Mouse (Mus musculus): Measurements from ENCODE around the gene Nexn.
A peak's percentile ranks its signal among the peaks of the same experiment; 100 is the strongest.
"Not testable (repeated sequence)": the region's sequence is repeated elsewhere in the genome, so short reads cannot be mapped to it uniquely, and the experiment has no call there.

The Nexn gene

DNA sequence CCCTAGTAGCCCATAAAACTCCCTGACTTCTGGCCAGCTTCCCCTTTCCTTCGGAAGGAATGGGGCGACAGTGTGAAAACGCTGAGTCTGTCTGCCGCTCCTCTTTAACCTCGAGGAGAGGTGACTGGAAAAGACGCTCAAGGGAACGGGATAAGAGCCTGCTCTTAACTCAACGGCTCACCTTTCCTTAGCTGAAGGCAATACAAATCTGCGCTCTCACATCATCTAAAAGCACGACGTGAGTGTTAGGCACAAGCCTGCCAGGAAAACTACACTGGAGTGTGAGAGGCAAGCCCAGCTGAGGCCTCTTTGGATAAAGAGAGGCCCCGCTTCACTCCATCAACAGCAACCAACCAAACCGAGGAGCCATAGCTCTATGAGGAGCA, at the start of gene Nexn:
Gene Nexn, minus strand, starts transcription at position 315 of the 386 bp plus-strand sequence.
- DNase-seq (ENCODE audit: low read depth, low spot score), result no peak

DNA sequence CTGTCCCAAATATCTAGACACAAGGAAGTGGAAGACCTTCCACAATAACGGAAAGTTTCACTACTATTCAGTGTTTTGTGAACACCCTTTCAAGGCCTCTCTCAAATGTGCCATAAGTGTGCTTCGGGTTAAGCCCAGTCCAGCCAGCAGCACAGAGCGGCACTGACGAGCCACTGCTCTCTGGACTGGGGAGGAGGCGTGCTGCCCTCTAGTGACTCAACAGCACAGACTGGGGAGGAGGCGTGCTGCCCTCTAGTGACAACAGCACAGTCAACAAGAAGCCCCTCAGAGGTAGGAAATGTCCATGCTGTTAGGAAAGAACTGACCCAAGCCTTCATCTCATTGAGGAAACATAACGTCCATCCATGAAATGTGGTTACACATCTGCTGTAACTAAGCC, 49.5 kb upstream of the Nexn start:
- DNase-seq (ENCODE audit: low read depth, low spot score), result peak; percentile 78

DNA sequence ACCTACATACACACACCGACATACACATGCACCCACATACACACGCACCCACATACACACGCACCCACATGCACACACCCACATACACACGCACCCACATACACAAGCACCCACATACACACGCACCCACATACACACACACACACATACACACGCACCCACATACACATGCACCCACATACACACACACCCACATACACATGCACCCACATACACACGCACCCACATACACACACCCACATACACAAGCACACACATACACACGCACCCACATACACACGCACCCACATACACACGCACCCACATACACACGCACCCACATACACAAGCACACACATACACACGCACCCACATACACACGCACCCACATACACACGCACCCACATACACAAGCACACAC, 48.5 kb upstream of the Nexn start:
- DNase-seq (ENCODE audit: low read depth, low spot score), result not testable (repeated sequence)

DNA sequence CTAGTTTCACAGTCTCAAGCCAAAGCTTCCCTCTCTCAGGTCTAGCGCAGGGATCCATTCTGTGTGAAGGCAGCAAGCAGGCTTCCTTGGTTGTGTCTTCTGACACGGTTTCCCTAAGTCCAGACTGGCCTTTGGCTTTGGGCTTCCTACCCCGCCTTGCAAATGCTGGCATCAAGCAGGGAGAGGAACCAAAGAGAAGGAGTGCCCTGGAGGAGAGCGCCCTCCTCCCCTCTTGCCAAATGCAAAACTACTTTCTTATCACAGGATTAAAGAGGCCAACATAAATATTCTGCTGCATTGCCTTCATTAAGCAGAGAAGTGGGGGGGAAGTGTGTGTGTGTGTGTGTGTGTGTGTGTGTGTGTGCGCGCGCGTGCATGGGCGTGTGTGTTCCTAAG, 43.1 kb upstream of the Nexn start:
- DNase-seq (ENCODE audit: low read depth, low spot score), result no peak

DNA sequence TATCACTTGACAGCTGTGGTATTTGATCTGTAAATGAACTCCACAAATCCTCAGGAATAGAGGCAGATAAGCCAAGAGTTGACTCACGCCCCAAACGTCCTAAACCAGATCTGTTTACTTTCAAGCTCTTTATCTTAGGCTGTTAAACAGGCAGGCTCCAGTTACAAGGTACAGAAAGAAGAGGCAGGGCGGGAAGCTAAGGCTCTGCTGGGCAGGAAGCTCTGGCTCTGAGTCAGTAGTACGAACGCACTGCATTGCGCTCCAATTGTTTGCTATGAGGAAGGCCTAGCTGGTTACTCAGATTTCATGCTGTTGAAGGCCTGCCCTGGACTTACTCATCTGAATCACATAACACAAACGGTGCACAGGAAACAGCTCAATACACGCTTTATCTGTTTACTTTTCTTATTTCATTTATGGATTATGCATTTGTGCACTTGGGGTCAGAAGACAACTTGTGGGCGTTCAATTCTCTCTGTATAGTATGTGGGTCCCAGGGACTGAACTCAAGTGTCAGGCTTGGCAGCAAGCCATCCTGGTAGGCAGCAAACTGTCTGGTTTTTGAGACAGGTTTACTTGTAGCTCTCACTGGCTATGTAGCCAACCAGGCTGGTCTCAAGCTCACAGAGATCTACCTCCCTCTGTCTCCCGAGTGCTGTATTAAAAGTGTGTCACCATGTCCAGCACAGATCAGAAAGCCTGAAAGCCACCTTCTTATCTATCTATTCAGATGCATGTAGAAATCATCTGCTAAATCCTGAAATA, 42.5 kb upstream of the Nexn start:
- DNase-seq (ENCODE audit: low read depth, low spot score), result no peak

DNA sequence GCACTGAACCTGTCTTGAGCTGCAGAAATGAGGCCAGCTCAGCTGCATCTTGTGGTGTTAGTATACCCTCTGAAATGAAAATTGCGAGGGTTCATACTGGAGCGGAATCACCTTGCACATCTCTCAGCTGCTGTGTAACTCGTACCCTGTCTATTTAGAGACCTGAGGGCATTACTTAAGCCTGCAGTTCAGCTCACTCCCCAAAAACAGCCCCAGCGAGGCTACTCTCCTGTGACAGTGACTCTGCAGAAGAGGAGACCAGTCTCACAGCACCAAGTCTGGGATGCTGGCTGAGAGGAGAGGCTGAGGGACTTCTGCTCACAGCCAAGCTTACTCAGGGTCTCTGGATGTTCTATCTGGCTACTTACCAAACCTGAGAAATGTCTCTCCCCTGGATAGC, 39.8 kb upstream of the Nexn start:
- no peak for DNase-seq (ENCODE audit: low read depth, low spot score)

DNA sequence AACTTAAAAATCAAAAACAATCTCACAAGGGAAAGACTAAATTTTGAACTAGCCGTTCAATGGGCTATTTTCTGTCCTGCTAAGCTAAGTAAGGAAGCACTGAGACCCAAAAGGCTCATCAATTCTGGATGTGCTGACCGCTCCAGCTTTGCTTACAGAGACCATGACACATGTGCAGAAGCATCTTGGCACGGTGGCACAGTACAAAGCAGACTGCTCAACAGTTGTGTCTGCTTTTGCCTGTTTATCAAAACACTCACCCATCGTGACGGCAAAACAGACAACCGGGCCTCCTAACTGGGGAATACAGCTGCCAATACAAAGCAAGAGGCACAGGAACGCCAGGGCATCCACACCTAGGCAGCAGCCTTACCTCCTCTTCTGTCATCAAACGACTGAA, 38.9 kb upstream of the Nexn start:
- no peak for DNase-seq (ENCODE audit: low read depth, low spot score)

DNA sequence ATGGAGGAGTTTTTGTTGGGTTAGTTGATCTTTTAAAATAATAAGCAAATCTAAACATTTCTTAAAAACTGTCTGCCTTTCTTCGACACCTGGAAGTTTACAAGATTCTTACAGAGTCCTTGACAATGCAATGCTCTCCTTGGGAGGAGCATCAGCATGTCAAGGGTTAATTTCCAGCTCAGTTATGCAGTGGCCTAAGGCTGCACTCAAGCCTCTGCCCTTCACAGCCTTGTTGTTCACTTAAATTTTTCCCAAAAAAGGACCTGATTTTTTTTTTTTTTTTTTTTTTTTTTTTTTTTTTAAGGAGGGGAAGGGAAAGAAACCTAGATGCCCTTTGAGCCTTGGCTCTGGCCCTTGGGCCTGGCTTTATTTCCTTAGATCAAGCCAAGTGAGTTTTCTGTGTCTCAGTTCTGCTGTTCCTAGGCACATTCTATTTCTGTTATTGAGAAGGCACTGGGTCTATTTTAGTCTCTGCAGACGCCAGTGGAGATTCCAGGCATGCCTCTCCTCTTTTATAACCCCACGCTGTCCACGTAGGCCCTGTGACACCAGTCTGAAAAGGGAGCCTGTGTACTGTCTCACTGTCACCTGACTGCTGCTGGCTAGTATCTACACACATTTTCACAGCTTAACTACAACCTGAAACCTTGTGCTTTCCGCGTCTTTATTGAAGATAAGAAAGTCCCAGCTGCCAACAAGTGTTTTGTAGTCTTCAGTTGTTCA, 38.1 kb upstream of the Nexn start:
- DNase-seq (ENCODE audit: low read depth, low spot score), result no peak

DNA sequence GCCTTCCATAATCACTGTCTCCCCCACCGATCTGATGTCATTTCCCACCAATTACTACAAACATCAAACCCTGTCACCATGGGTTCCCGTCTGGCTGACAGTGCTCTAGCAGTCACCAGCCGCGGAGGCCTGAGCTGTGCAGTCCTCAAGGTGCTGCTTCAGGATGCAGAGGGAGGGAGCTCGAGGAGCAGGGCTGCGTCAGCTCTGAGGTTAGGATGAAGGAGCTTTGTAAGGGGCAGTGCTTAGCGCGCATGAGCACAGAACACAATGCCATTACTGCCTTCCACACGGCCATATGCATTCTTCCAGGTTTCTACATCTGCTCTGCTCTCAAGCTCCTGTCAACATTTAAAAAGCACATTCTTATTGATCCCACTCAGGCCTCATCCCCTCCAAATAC, 36.8 kb upstream of the Nexn start:
- DNase-seq (ENCODE audit: low read depth, low spot score), result no peak

DNA sequence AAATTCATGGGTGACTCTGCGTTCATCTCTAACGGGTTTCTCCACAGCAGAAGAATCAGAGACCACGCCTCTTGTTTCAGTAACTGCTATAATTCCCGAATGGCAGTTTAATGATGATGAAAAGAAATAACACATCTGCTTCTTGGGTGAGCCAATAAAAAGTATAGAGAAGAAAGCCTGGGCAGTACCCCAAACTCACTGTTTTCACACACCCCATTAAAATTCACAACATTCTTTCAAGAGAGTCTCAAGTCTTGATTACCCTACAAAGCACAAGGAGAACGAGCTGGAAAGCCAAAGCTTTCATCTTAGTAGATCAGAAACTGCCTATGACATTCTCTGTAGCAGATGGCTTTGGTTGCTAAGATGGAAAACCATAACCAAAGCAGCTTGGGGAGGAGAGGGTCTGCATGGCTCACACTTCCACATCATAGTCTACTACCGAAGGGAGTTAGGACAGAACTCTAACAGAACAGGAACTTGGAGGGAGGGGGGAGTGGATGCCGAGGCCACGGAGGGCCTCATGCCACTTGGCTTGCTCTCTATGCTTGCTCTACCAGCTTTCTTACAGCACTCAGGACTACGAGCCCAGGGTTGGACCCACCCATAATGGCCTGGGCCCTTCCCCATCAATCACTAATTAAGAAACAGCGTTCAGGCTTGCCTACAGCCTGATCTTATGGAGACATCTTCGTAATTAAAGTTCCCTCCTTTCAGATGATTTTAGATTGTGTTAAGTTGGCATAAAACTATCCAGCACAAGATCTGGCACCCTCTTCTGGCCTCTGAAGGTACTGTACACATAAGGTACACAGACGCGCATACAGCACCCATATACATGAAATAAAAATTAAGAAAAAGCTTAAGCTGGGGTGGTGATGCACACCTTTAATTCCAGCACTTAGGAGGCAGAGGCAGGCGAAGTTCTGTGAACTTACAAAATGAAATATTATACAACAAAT, 34.5 kb upstream of the Nexn start:
- no peak for DNase-seq (ENCODE audit: low read depth, low spot score)

DNA sequence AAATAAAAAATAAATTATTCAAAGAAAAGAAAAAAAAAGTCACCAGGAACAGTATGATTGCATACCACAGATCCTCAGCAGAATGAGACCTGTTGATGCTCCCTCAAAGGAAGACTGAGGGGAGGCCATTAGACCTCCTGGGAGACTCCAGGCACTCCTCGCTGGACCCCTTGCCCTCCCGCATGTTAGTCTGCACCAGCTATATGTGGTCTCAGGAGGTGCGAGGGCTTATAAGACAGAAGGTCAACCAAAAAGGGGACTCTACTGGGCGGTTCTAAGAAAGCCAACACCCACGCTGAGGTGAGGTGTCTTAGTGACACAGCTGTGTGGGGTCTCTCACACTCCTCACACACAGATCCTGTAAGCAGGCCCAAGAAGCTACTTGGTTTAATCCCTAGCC, 29.7 kb upstream of the Nexn start:
- no peak for DNase-seq (ENCODE audit: low read depth, low spot score)

DNA sequence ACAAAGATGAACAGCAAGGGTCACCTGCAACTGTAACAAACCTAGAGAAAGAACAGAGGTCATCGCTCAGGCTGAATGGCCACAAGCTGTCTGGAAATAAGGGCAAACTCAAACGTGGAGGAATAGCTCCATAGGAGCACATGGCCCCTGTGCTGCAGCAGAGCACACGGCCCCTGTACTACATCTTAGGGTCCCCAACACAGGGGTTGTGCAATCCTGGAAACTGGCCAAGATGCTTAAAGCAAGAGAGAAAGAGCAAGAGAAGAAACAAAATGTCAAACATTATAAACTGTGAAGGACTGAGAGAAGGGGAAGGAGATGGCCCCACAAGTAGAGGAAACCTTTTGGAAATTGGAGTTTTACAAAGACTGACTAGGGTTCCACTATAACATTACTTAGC, 28.2 kb upstream of the Nexn start:
- DNase-seq (ENCODE audit: low read depth, low spot score), result no peak

DNA sequence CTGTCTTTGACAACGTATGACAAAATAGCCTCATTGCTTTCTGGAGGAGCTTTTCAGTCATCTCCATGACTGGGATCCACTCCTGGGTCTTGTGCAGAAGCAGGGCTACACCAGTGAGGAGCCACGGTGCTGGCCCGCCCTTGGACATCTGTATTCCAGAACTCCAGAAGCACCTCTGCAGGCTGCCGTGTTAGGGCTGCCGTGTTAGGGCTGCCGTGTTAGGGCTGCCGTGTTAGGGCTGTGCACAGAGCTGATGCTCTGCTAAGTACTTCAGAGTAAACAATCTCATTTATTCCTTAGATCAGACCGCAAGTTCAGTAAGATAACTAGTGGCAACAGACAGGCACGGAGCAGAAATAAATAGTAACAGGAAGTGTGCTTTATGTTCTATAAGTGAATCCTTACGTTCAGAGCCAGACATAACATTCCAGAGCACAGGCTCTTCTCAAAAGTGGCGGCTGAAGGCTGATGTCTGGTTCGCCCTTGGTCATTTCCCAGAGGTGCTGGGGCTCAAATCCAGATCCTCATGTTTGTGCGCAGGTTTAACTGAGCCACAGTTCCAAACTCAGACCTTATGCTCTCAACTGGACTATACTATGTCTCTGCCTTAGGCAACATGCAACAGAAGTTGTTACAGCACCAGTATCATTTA, 27.5 kb upstream of the Nexn start:
- DNase-seq (ENCODE audit: low read depth, low spot score), result no peak

DNA sequence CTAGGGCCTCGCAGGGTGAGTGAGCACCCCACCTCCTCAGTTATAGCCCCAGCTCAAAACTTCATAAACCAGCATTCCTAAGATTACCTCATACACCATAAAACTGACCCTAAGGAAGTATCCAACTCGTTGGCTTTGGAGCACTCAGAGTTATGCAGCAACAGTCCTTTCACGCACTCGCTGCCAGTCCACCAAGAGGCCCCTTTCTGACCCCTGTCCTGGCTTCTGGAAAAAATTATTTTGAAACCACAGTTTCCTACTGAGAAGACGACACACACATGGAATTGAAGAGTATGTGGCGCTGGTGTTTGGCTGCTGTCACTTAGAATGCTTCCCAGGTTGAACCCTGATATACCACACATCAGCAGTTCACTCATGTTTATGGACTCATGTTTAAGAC, 25.7 kb upstream of the Nexn start:
- DNase-seq (ENCODE audit: low read depth, low spot score), result no peak

DNA sequence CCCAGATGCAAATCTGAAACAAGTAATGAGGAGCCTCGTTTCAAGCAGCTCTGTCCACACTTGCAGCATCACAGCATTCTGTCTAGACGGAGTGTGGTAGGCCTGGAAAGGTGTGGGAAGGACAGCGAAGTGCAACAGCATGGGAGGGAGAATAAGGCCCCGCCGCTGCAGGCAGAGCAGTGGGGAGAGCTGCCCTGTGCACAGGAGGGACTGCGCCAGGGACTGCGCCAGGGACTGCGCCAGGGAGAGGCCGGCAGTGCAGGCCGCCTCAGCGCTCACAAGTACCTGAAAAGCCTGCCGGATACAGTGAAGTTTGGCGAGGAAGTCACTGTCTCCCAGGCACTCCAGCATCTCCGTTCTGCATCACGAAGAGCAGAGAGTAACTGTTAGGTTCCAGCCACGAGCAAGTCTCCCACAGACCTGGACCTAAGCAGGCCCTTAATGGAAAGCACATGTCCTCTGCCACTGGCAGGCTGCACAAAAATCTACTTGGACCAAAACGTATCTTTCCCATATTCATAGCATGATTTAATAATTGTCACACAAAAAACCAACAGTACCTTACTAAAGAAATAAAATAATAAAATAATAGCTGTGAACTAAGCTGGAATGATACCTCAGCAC, 24.1 kb upstream of the Nexn start:
- no peak for DNase-seq (ENCODE audit: low read depth, low spot score)

DNA sequence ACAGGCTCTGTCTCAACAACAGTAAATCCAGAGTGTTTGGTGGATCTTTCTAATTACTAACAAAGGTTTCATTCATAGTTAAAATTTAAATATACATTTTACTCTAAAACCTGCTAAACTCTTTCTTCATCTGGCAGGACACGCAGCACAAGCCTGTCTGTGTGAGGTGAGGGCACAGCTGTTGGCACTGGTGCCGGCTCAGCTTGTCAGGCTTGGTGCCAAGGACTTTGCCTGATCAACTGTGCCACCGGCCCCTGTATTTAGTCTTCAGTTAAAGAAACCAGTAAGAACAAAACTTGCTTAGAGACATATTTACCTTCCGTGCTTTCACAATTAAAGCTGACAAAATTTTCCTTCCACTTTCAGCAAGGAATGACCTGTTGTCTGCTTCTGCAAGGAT, 22.6 kb upstream of the Nexn start:
- DNase-seq (ENCODE audit: low read depth, low spot score), result no peak

DNA sequence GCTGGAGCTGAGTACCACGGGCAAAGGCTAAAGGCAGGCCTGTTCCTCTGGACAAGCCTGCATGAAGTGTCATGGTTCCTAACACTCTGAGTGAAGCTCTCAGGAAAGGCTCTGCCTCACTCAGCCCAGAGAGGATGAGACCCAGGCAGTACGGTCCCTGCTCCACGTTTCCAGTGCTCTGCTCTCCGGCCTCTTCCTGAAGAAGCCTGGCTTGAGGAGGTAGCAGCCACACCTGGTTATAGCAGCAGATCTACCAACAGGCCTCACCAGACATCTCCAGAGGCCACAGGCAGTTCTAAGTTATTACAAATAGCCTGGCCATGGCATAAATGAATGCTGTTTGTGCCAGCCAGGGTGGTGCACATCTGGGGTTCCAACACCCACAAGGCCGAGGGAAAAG, 22.1 kb upstream of the Nexn start:
- DNase-seq (ENCODE audit: low read depth, low spot score), result no peak

DNA sequence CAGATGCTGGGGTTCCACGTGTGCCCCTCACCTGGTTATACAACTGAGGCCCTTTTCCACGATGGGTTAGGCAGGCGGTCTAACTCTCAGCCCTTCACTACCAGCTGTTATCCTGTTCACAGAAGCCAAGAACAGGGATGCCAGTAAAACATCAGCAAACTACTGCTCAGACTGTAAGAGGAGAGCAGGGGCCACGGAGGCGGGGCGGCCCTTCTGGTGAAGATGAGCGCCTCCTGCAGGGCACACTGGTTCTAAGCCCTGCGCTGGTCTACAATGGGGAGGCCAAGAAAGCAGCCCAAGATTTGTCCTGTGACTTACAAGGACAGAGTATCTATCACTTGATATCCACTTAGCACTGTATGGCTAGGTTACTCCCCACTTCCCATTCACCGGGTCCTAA, 21.7 kb upstream of the Nexn start:
- no peak for DNase-seq (ENCODE audit: low read depth, low spot score)

DNA sequence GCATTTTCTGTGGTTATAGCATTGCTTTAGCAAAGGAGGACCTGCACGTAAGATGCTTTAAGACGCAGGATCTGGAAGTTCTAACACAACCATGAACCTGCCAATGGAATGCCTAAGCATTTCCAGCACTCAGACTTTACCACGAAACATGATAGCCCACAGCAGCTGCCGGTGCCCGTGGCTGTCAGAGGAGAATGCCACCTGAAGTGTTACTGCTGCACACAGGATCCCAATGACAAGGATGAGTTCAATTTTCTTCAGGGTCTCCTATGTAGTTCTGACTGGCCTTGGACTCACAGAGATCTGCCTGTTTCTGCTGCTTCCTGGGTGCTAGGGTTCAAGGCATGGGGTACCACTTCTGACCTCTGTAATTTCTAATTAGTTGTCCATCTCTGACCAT, 18.6 kb upstream of the Nexn start:
- DNase-seq (ENCODE audit: low read depth, low spot score), result no peak

DNA sequence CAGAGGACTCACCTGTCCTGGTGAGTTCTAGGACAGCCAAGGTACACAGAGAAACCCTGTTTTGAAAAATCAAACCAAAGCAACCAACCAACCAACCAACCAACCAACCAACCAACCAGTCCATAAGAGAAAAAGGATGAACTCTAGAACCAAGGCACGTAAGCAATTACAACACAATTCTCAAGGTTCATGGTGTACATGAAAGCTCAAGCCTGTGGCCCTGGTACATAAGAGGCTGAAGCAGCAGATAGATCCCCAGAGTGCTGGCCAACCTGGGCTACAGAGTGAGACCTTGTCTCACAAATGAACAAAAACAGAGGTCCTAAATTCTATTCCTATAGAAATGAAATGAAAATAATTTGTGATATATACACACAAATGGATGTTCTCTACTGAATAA, 18.2 kb upstream of the Nexn start:
- DNase-seq (ENCODE audit: low read depth, low spot score), result no peak

DNA sequence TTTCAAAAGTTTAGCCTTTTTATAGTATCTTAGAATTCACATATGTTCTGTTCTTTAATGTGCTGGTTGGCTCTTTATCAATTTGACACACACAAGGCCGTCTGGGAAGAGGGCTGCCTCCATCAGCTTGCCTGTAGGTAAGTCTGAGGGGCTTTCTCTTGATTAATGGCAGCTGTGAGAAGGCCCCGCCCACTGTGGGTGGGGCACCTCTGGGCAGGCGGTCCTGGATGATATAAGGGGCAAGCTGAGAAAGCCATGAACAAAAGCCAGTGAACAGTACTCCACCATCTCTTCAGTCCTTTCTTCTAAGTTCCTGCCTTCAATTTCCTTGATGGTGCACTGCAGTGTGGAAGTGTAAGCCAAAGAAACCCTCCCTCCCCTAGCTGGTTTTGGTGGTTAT, 16.0 kb upstream of the Nexn start:
- DNase-seq (ENCODE audit: low read depth, low spot score), result no peak

All from CD4-positive helper T cell, adult 2 months (primary cell).